Mouse (Mus musculus) bone marrow, adult 2 months (tissue): ENCODE data around the gene Trmt61a.
"Not testable (repeated sequence)": the region's sequence is repeated elsewhere in the genome, so short reads cannot be mapped to it uniquely, and the experiment has no call there.

Source experiments
- CTCF ChIP-seq: fragments of 200-500 bp; IDR thresholded peaks from 2 replicates; pipeline ENCODE4 v1.5.1; 2011; ENCODE audit warnings: low read length, control low read depth; ENCODE audit not compliant: control insufficient read depth, insufficient read depth
- POLR2A ChIP-seq: fragments of 200-500 bp; IDR thresholded peaks from 2 replicates; pipeline ENCODE4 v1.6.1; 2011; ENCODE audit warnings: low read depth, mild to moderate bottlenecking, control low read depth, low read length, borderline replicate concordance; ENCODE audit not compliant: control insufficient read depth

DNA sequence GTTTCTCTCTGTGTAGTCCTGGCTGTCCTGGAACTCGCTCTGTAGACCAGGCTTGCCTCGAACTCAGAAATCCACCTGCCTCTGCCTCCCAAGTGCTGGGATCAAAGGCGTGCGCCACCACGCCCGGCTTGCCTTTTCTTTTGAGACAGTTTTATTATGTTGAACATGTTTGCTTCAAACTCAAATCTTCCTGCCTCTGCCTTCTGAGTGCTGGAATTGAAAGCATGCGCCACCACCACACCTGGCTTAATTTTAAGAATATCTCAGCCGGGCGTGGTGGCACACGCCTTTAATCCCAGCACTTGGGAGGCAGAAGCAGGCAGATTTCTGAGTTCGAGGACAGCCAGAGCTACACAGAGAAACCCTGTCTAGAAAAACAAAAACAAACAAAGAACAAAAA lies 16.4 kb upstream of the Trmt61a start:
- not testable (repeated sequence) for TF ChIP-seq CTCF, POLR2A
